Mouse (Mus musculus) myocyte (in vitro differentiated cells): Measurements from ENCODE around the gene Cd2.

Source experiments
- E2F4 ChIP-seq: IDR thresholded peaks from one replicate; pipeline ENCODE4 v1.6.1; 2011; ENCODE audit warnings: mild to moderate bottlenecking, control low read depth, moderate library complexity; ENCODE audit not compliant: insufficient read depth
- MYOG ChIP-seq, 3 experiments: IDR thresholded peaks; one replicate each; pipeline ENCODE4 v1.6.1; 2011; ENCODE audit warnings: control low read depth in 2 of 3, low read depth in 2 of 3, mild to moderate bottlenecking in 2 of 3; ENCODE audit not compliant: insufficient read length in 2 of 3, control insufficient read depth in 1 of 3, insufficient read depth in 1 of 3
- POLR2A ChIP-seq: IDR thresholded peaks from one replicate; pipeline ENCODE4 v1.6.1; 2011; ENCODE audit warnings: low read depth, mild to moderate bottlenecking, control low read depth, moderate library complexity; ENCODE audit not compliant: insufficient read length
- POLR2AphosphoS2 ChIP-seq: IDR thresholded peaks from one replicate; pipeline ENCODE4 v1.6.1; 2011; ENCODE audit warnings: low read depth, control low read depth; ENCODE audit not compliant: insufficient read length
- REST ChIP-seq: IDR thresholded peaks from one replicate; pipeline ENCODE4 v1.6.1; 2011; ENCODE audit warnings: mild to moderate bottlenecking, control low read depth, moderate library complexity; ENCODE audit not compliant: insufficient read depth, insufficient read length
- SRF ChIP-seq: IDR thresholded peaks from one replicate; pipeline ENCODE4 v1.6.1; 2011; ENCODE audit warnings: low read depth; ENCODE audit not compliant: control insufficient read depth, insufficient read length
- USF1 ChIP-seq: IDR thresholded peaks from one replicate; pipeline ENCODE4 v1.6.1; 2011; ENCODE audit warnings: low read depth, mild to moderate bottlenecking, control low read depth, moderate library complexity

GRCm38 (mm10) chr3:101280348-101281311, 7.1 kb downstream of the Cd2 start:
- TF ChIP-seq REST (no peak), POLR2A (no peak), USF1 (no peak), E2F4 (no peak), POLR2AphosphoS2 (no peak), MYOG (IDR thresholded peaks at IDR 0.05; ENCODE audit: control insufficient read depth in 1 of 3, insufficient read depth in 1 of 3, insufficient read length in 2 of 3, low read depth in 2 of 3) (no peak), SRF (no peak)
